Mouse (Mus musculus) kidney, adult 8-10 months (tissue): ENCODE data around the gene Fthl17e.
"Not testable (repeated sequence)": the region's sequence is repeated elsewhere in the genome, so short reads cannot be mapped to it uniquely, and the experiment has no call there.

Experiments
- DNase-seq, 2 experiments: peaks; one replicate each; pipeline ENCODE4 v3.0.0; 2022

Fthl17e gene

DNA sequence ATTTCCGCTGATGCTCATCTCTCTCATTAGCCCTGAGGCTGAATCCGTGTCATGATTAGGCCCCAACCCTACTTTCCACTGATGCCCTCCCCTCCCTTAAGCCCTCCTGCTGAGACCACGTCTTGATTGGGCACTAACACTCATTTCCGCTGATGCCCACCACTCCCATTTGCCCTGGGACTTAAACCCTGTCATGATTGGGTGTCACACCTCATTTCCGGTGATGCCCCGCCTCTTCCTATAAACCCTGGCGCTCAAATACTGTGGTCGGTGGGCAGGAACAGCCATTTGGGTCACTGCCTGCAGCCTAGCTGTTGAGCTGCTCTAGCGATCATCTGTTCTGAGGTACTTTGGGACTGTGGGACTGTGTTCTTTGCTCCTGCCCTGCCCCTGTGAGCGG, at the start of gene Fthl17e:
TSS of gene Fthl17e (plus strand) at position 301 of the 400 bp plus-strand sequence.
- not testable (repeated sequence) for DNase-seq

- not testable (repeated sequence) for DNase-seq
Observed at GRCm38 (mm10) chrX:8986655-8987054, 46.6 kb upstream of the Fthl17e start, which contains the start of gene Fthl17d. Gene Fthl17d (minus strand): TSS chrX:8986755.

GRCm38 (mm10) chrX:9016079-9016478, 17.2 kb upstream of the Fthl17e start:
- no peak for DNase-seq

DNA sequence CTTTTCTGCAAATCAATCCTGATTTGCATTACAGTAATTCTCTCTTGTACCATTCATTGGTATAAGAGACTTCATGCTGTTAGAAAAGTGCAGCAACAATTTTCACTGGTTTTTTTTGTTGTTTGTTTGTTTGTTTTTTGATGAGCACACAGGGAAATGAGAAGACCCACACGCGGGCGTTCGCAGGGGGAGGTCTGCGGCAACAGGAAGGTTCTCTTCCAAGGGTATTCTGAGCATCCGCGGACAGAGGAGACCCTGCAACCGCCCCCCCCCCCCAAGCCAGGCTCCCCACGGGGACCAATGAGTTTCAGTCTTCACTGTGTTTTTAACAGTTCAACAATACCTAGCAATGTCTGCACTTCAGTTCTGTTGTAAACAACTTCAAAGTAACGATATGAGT, 13.8 kb upstream of the Fthl17e start:
- DNase-seq, result no peak

DNA sequence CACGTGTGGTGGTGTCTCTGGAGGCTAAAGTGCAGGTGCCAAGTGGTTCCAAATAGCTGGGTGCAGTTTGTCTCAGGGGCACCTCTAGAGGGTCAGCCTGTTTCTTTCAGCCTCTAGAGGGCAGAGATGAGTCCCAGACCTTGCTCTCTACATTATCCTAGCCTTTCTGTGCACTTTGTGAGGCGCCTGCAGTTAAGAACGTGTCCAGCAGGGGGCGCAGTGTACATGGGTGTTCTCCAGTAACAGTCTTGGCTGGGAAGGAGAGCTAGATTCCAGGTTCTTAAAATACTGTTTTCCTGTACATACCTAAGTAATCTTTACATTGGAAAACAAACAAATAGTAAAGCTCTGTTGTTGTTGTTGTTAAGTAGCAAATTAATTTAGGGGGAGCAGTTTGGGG, 8.3 kb downstream of the Fthl17e start:
- DNase-seq, result peak in 1 of 2 experiments; percentile 64

- DNase-seq, result peak; percentile 68 to 79
Observed at GRCm38 (mm10) chrX:9060952-9061351, 27.7 kb downstream of the Fthl17e start.

GRCm38 (mm10) chrX:9062101-9062500, 28.8 kb downstream of the Fthl17e start:
- no peak for DNase-seq

DNA sequence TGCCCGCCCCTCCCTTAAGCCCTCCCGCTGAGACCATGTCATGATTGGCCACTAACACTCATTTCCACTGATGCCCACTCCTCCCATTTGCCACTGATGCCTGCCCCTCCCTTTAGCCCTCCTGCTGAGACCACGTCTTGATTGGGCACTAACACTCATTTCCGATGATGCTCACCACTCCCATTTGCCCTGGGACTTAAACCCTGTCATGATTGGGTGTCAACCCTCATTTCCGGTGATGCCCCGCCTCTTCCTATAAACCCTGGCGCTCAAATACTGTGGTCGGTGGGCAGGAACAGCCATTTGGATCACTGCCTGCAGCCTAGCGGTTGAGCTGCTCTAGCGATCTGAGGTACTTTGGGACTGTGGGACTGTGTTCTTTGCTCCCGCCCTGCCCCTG, 29.4 kb downstream of the Fthl17e start, which contains the start of gene Fthl17f:
TSS of gene Fthl17f (plus strand) at position 301 of the 400 bp plus-strand sequence.
- DNase-seq, result not testable (repeated sequence)

- DNase-seq, result peak; percentile 31 to 86
Observed at GRCm38 (mm10) chrX:9077699-9078098, 44.4 kb downstream of the Fthl17e start.
